Mouse (Mus musculus): ENCODE measurements around the gene Tmem211. TPM values are rescaled to one million over a fixed set of nuclear protein-coding genes. Genes with fewer than 3 reads are reported as not detected.

Tmem211 gene
- total RNA-seq, 2 experiments from 2014 or later, result not detected

- peak; percentile 12 to 52 for DNase-seq
These were observed 44.6 kb downstream of the Tmem211 start for GRCm38 (mm10) chr5:113271207-113271811.

DNA sequence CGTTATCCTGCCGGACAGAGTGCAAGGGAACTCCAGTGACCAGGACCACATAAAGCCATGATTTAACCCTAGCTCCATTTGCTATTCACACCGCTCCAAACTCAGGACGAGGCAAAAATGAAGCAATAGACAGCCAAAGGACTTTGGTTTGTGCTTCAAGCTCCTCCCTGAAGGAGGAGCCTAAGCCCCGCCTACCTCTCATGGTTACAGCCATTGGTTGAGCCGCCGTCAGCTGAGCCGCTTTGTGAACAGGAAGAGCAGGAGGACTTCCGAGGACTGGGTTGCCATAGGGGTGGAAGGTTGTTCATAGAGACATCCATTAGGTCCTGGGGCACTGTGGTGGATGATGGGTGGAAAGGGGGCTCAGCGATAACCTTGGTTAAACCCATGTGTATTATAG is 49.1 kb downstream of the Tmem211 start:
- DNase-seq, result no peak

DNA sequence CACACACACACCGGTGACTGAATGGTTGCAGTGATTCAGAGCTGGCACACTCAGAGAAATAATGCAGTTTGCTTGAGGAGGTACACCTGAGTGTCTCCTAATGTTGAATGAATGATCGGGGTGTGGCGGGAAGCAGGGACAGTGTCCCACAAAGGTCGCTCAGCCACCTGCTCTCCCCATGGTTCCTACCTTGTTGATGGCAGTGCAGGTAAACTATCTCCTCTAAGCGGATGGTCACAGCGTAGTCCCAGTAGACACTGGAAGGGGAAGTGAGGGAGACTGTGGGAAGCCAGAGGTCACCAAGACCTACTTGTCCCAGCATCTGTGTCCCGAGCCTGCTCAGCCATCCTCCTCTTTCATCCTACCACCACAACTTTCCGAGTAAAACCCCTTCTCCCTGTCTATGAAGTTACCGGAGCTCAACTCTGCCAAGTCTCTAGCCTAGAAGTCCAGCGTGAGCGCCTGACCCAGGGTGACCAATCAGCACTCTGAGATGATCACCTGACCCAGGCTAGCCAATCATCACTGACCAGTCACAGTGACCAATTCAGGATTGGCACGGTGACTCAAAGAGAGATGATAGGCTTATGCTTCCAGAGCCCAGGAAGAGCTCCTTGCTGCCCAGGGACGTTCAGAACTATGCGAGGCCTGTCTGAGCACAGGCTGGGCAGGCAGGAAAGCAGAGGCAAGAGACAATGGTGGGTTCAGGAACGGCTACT is 53.6 kb downstream of the Tmem211 start:
- no peak for DNase-seq

DNA sequence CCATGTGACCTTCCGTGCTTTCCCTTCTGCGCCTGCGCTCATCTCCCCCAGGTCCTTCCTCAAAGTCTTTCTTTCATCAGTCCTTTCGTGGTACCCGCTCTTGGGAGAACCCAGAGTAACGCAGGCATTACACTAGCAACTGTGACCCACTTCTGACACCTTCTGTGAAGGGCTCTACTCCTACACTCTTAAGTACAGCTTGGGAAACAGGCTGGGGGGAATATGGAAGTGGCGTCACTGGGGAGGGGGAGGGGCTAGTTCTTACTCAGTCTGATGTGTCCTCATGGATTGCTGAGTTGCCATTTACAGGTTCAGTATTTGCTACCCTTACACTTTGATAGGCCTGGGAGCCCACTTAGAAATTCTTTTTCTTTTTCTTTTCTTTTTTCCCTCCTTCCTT is 54.8 kb downstream of the Tmem211 start:
- no peak for DNase-seq

DNA sequence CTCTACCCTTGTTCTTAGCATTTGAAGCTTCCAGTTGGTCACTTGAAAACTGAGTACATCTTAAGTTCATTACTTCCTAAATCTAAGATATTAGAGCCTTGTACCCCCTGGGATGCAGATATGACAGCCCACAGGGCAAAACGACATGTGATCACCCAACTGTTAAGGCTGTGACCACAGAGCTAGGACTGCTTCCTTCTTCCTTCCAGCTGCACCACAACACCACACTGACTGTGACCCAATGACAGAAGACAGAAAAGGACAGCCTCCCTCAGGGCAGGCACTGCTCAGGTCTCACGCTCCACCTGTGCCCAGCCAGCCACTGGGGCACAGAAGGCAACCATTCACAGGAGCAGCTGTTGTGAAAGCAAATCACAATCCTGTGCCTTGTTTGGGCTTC is 57.0 kb downstream of the Tmem211 start:
- no peak for DNase-seq

DNA sequence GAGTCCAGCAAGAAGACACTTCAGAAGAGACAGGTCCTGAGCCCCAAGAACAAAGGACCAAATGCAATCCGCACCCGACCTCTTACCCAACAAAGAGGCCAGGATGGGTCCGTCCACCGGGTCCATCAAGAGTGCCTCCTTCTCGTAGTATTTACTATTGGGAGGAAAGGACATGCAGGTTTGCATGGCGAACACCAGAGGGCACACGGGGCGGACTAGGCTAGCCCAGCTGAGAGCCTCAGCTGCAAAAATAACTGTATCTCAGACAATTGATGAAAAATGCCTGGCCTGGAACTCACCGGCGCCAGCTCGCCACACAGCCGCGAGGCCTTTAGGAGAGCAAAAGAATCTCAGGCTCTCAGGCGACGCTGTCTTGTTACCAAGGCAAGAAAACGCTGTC is 58.8 kb downstream of the Tmem211 start:
- no peak for DNase-seq

GRCm38 (mm10) chr5:113286048-113286447 is 59.3 kb downstream of the Tmem211 start:
- no peak for DNase-seq

DNA sequence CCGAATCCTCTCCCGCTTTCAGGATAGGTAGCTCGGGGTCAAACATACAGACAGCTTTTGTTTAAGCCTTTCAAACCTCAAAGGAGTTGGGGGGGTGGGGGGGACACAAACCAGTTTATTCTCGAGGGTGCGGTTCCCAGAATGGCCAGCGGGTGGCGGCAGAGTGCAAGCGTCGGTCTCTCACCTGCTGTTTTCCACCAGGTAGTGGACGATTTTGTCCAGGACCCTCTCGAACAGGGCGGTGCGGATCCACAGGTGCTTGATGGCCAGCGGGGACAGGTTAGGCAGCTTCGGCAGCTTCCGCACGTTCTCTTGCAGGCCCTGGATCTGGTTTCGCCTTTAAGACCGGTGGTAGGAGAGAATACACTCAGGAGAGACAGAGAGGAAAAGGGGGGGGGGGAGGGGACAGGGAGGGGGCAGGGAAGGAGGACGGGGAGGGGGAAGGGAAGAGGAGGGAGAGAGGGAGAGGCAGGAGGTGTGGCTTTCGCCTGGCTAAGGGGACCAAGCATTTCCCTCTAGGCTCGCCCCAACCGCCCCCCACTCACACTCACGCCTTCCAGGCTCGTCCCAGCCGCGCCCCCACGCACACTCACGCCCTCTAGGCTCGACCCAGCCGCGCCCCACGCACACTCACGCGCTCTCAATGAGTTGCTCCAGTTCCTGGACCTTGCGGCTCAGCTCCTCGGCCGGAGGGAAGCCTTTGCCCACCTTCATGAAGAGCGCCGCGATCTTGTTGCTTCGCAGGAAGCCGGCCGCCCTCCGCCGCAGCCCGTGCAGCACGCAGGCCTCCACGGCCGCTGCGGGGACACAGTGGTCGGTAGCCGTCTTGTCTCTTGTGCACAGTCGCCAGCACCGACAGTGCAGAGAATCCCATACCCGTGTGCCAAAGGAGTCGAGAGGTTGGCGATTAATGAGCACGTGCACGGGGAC is 60.1 kb downstream of the Tmem211 start:
- DNase-seq, result peak; percentile 11 to 66

DNA sequence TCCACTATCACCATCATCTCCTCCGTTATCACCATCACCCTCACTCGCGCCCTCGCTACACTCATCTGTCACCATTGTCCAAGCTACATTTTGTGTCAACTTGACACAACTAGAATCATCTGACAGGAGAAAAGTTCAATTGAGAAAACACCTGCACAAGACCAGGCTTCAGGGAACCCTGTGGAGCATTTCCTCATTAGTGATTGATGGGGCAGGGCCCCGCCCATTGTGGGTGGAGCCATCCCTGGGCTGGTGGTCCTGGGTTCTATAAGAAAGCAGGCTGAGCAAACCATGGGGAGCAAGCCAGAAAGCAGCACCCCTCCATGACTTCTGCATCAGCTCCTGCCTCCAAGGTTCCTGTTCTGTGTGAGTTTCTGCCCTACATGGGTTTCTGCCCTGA is 61.1 kb downstream of the Tmem211 start:
- no peak for DNase-seq

- no peak for DNase-seq
These were observed 61.8 kb downstream of the Tmem211 start for GRCm38 (mm10) chr5:113288490-113288889.

Other genes starting within 250 kb of the Tmem211 start
- 1 to 10 TPM; 5.1 to 7.2 TPM for gene Grk3, start 211.1 kb upstream of the Tmem211 start, total RNA-seq (2021)
- gene Crybb2, start 156.8 kb upstream of the Tmem211 start, total RNA-seq (2021), result not detected
- under 1 TPM; 0.23 to 0.55 TPM for gene Crybb3, start 145.3 kb upstream of the Tmem211 start, total RNA-seq (2021)
- 10 to 100 TPM; 19.2 to 21.1 TPM for gene 2900026A02Rik, start 5.7 kb upstream of the Tmem211 start, total RNA-seq (2021)
- 1 to 10 TPM in 1 of 2 experiments, under 1 TPM in 1; 0.25 to 1.0 TPM for gene Sgsm1, start 83.9 kb downstream of the Tmem211 start, total RNA-seq (2021)
- gene Aym1, start 130.4 kb downstream of the Tmem211 start, total RNA-seq (2021), result not detected